Mouse (Mus musculus) kidney, embryonic 15.5 days (tissue): Measurements from ENCODE around the gene Lipc. TPM values are rescaled to one million over a fixed set of nuclear protein-coding genes. Genes with fewer than 3 reads are reported as not detected.

Source experiments
- ATAC-seq: fragments of 200-750 bp; cut with Nextera tagmentation; replicated peaks from 2 replicates; pipeline ENCODE4 v1.8.0; 2017; ENCODE audit warnings: moderate TSS enrichment; ENCODE audit not compliant: low FRiP score
- H3K27ac ChIP-seq: fragments of 300-500 bp; sonication (generic); 2 replicates; pipeline ENCODE4 v1.5.1; 2015; ENCODE audit warnings: mild to moderate bottlenecking, inconsistent platforms
- H3K27me3 ChIP-seq: fragments of 300-500 bp; sonication (generic); 2 replicates; pipeline ENCODE4 v1.6.1; 2015; ENCODE audit warnings: inconsistent platforms
- H3K36me3 ChIP-seq: fragments of 300-500 bp; sonication (generic); 2 replicates; pipeline ENCODE4 v1.6.1; 2015; ENCODE audit warnings: inconsistent platforms
- H3K4me1 ChIP-seq: fragments of 300-500 bp; sonication (generic); 2 replicates; pipeline ENCODE4 v1.6.1; 2015; ENCODE audit warnings: inconsistent platforms
- H3K4me2 ChIP-seq: fragments of 300-500 bp; sonication (generic); 2 replicates; pipeline ENCODE4 v1.6.1; 2015; ENCODE audit warnings: moderate library complexity, mild to moderate bottlenecking, inconsistent platforms
- H3K4me3 ChIP-seq: fragments of 300-500 bp; sonication (generic); replicated peaks from 2 replicates; pipeline ENCODE4 v1.5.1; 2015; ENCODE audit warnings: mild to moderate bottlenecking, inconsistent platforms
- H3K9ac ChIP-seq: fragments of 300-500 bp; sonication (generic); 2 replicates; pipeline ENCODE4 v1.6.1; 2015; ENCODE audit warnings: mild to moderate bottlenecking, inconsistent platforms
- H3K9me3 ChIP-seq: fragments of 300-500 bp; sonication (generic); replicated peaks from 2 replicates; pipeline ENCODE4 v1.6.1; 2016; ENCODE audit warnings: inconsistent platforms
- WGBS: fragments of 180-500 bp; shearing (Covaris S2); methylation state at CpG from one replicate; pipeline ENCODE4 v1.1.7; 2015; ENCODE audit warnings: mixed read lengths; 5-methylcytosine and 5-hydroxymethylcytosine counted together
- polyA plus RNA-seq: library from polyadenylated mRNA; unstranded; fragments of >200 nt; fragmentation: Nextera tagmentation; extraction: Ambion mirVana; gene quantifications from 2 replicates; pipeline ENCODE4 v1.2.1, GENCODE M21; 2015

Lipc gene
- polyA plus RNA-seq, 1 experiment from 2014 or later = 1.1 TPM

DNA sequence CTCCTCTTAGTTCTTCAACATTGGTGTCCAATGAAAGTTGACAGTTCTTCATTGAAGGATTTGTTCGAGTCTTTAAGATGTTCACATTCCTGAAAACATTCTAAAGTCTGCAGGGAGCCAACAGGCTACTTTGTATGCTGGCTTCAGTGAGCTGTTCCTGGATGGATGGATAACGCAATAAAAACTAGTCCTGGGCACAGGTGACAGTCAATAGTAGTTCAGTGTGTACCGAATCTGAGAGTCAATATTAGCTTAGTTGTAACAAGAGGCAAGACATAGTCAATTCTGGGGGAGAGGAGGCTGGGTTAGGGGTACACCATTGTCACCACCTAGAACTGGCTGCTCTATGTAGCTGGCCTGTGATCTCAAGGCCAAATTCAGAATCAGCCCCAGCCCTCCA, 17.2 kb upstream of the Lipc start:
- Histone ChIP-seq H3K4me3 (no peak overlapping the region), H3K4me2 (no peak overlapping the region), H3K4me1 (0 out of 2 replicates have a peak, but pooled peaks cover 2% of the 10 kb centered on the region), H3K9me3 (no peaks in the 10 kb centered on the region), H3K27me3 (no peaks in the 10 kb centered on the region), H3K36me3 (no peaks in the 10 kb centered on the region), H3K27ac (no peak overlapping the region), H3K9ac (no peak overlapping the region)
- no peak for ATAC-seq
- 78% methylated on average over 3 of the region's 3 CpGs for WGBS

DNA sequence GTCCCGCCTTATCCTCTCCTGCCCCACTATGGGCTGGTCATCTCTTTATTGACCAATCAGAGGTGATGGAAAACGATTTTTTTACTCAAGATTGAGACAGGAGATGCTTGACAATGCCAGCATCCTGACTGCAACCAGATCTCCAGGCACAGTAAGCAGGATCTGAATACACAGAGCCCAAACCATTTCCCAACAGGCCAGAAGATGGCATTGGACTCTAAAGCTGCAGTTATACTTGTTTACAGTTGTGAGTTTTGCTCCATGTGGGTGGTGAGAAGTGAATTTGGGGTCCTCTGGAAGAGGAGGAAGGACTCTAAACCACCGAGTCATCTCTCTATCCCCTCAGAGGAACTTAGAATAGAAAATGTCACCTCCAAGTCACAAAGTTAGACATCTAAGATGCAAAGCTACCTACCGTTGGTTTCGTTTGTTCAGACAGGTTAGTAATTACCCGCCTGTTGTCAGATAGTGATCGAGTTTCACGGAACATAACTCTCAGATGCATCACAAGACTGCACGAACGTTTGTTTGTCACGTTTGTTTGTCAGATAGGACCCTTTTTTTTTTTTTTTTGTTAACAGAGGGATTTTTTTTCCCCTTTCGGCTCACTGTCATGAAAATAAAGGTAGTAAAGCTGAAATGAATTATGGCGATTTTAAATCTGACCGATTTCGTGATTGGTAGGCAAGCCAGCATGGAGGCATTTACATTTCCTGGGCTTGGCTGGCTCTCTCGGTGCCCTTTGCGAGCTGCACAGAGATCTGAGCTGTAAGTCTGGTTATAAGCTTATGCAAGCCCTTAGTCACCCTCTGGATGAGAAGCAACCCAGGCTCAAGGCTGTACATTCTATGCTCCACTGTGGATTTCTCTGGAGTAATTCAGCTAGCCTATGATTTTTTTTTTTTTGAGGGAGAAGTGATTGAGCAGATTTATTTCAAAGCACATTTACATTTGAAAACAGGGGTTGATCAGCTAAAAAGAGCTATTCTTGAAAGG, 14.3 kb upstream of the Lipc start:
- 0 out of 2 replicates have a peak, but pooled peaks cover 2% of the 10 kb centered on the region for H3K4me1 ChIP-seq
- no peaks in the 10 kb centered on the region for H3K27me3 ChIP-seq
- no peak overlapping the region for H3K27ac ChIP-seq
- ATAC-seq = no peak
- no peak overlapping the region for H3K4me3 ChIP-seq
- WGBS = 63% methylated on average over 17 of the region's 17 CpGs
- H3K9ac ChIP-seq = no peak overlapping the region
- no peaks in the 10 kb centered on the region for H3K9me3 ChIP-seq
- H3K4me2 ChIP-seq = no peak overlapping the region
- H3K36me3 ChIP-seq = no peaks in the 10 kb centered on the region

DNA sequence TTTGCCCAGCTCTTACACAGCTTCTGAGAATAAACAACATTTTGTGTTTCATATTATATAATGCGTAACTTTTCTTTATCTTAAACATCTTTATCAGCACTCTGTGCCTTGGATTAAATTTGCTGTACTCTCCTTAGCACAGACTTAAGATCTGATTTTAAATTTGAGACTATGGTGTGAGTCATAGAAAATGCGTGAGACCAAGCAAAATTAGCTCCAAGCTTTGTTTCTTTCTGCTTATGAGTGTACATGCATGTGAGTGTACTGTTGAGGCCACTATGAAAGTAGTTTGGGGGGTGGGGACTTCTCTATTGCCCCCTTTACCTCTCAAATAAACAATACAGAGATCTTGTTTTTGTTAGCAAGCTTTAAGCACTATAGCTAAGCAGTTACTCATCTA, 13.4 kb upstream of the Lipc start:
- Histone ChIP-seq H3K9me3 (no peaks in the 10 kb centered on the region), H3K4me2 (no peak overlapping the region), H3K36me3 (no peaks in the 10 kb centered on the region), H3K27me3 (no peaks in the 10 kb centered on the region), H3K4me1 (0 out of 2 replicates have a peak, but pooled peaks cover 2% of the 10 kb centered on the region), H3K4me3 (no peak overlapping the region), H3K9ac (no peak overlapping the region), H3K27ac (no peak overlapping the region)
- WGBS = 88% methylated on average over 2 of the region's 2 CpGs
- no peak for ATAC-seq

DNA sequence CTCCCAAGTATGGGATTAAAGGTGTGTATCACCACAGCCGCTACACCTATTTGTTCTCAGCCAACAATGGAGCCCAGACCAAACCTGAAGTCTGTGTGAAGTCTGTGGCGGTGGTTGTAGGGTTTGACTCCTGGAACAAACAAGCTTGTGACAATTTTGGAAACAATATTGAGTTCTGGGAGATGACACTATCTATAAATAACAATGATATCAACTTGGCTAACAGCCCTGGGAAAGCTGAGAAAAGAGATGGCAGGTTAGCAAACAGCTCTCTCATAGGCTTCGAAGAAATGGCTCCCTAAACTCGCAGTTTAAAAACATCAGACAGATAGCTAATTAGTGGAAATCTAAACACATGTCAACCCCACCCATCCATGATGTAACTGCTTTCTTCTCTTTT, 13.0 kb upstream of the Lipc start:
- H3K9ac ChIP-seq = no peak overlapping the region
- 87% methylated on average over 4 of the region's 4 CpGs for WGBS
- no peak overlapping the region for H3K27ac ChIP-seq
- H3K4me2 ChIP-seq = no peak overlapping the region
- H3K9me3 ChIP-seq = no peaks in the 10 kb centered on the region
- 0 out of 2 replicates have a peak, but pooled peaks cover 2% of the 10 kb centered on the region for H3K4me1 ChIP-seq
- no peaks in the 10 kb centered on the region for H3K27me3 ChIP-seq
- no peak for ATAC-seq
- H3K4me3 ChIP-seq = no peak overlapping the region
- no peaks in the 10 kb centered on the region for H3K36me3 ChIP-seq

DNA sequence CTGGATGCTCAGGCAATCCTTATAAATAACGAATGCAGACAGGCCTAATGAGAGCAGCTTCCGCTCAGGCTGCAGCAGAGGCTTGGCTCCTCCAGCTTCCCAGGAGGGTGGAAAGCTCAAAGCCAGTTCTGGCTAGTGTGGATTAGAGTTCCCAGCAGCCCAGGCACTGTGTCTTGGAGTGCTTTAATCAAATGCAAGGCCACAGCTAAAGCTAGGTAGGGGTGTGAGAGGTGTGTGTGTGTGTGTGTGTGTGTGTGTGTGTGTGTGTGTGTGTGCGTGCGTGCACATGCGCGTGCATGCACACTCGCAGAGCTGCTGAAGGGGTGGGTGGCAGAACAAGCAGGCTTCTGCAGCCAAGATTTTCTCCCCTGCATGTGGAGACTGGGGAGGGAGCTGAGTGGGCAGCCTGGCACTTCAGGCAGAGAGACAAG, 11.4 kb upstream of the Lipc start:
- 0 out of 2 replicates have a peak, but pooled peaks cover 2% of the 10 kb centered on the region for H3K4me1 ChIP-seq
- no peaks in the 10 kb centered on the region for H3K9me3 ChIP-seq
- WGBS = 76% methylated on average over 7 of the region's 7 CpGs
- no peaks in the 10 kb centered on the region for H3K36me3 ChIP-seq
- no peaks in the 10 kb centered on the region for H3K27me3 ChIP-seq
- no peak overlapping the region for H3K4me2 ChIP-seq
- H3K4me3 ChIP-seq = no peak overlapping the region
- no peak overlapping the region for H3K9ac ChIP-seq
- no peak overlapping the region for H3K27ac ChIP-seq
- ATAC-seq = no peak

DNA sequence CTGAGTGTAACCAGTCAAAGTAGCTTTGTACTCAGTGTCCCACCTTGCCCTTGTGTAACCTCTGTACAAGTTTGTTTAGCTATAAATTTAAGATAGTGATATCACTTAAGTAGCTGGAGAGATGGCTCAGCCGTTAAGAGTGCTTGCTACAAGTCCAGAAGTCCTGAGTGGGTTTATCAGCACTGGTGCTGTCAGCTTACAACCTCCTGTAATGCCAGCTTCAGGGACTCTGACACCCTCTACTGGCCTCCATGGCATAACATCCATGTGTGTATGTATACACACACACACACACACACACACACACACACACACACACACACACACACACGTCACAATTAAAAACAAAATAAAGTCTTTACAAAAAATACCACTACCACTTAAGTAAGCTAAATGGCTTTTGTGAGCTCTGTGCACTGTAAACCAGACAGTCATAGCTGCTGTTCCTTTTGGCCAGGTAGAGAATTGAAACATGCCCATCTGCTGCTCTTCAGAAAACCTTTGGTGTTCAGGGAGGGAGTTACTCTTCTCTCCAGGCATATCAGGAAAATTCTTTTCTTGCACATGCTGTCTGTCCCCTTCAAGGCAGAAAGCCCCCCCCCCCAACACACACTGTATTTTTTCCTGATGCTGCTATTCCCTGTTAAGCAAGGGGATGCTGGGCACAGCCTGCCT, 10.9 kb upstream of the Lipc start:
- ATAC-seq = no peak
- H3K4me3 ChIP-seq = no peak overlapping the region
- H3K4me1 ChIP-seq = 0 out of 2 replicates have a peak, but pooled peaks cover 2% of the 10 kb centered on the region
- no peak overlapping the region for H3K9ac ChIP-seq
- H3K9me3 ChIP-seq = no peaks in the 10 kb centered on the region
- no peak overlapping the region for H3K27ac ChIP-seq
- no peaks in the 10 kb centered on the region for H3K27me3 ChIP-seq
- no peak overlapping the region for H3K4me2 ChIP-seq
- H3K36me3 ChIP-seq = no peaks in the 10 kb centered on the region
- WGBS = 77% methylated on average over 2 of the region's 2 CpGs

DNA sequence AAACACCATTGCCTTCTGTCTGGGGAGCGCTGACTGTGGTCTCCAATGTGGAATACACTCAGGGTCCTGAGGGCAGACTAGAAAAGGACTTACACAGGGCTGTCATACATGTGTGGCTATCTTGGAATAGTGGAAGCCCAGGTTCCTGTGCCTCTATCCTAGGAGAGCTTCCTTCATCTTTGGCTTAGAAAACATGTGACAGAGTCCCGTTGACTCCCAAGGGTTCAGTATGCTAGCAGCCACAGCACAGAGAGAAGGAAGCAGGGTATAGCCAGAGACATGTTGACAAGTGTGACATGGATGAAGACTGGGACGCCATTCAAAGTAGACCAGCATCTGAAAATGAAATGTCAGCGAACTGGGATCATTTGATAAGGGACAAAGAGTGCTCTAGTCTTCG, 8.3 kb upstream of the Lipc start:
- no peak overlapping the region for H3K4me3 ChIP-seq
- H3K4me2 ChIP-seq = no peak overlapping the region
- 93% methylated on average over 5 of the region's 5 CpGs for WGBS
- H3K36me3 ChIP-seq = no peaks in the 10 kb centered on the region
- no peaks in the 10 kb centered on the region for H3K4me1 ChIP-seq
- H3K27me3 ChIP-seq = no peaks in the 10 kb centered on the region
- H3K27ac ChIP-seq = no peak overlapping the region
- ATAC-seq = no peak
- no peak overlapping the region for H3K9ac ChIP-seq
- no peaks in the 10 kb centered on the region for H3K9me3 ChIP-seq

DNA sequence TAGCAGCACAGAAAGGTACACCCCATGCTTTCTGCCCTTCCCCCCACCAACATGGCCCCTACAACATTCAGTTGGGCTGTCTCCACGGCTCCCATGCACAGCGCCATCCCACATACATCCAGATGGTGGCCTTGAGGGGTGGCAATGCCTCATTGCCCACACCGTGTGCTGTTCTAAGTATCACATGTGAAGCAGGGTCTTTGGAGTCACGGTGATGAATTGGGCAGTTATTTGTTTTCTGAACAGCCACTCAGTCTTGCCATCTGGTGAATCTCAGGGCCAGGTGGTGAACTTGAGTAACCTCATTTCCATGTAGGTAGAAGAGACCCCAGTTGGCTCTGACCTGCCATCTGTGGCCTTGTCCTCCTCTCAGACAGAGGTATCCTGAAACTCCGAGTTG, 7.8 kb upstream of the Lipc start:
- ATAC-seq = 0 out of 2 replicates have a peak, but pooled peaks have one; percentile 22
- no peaks in the 10 kb centered on the region for H3K36me3 ChIP-seq
- no peaks in the 10 kb centered on the region for H3K4me1 ChIP-seq
- no peak overlapping the region for H3K27ac ChIP-seq
- no peak overlapping the region for H3K9ac ChIP-seq
- 60% methylated on average over 5 of the region's 5 CpGs for WGBS
- no peaks in the 10 kb centered on the region for H3K9me3 ChIP-seq
- no peak overlapping the region for H3K4me3 ChIP-seq
- no peak overlapping the region for H3K4me2 ChIP-seq
- no peaks in the 10 kb centered on the region for H3K27me3 ChIP-seq

DNA sequence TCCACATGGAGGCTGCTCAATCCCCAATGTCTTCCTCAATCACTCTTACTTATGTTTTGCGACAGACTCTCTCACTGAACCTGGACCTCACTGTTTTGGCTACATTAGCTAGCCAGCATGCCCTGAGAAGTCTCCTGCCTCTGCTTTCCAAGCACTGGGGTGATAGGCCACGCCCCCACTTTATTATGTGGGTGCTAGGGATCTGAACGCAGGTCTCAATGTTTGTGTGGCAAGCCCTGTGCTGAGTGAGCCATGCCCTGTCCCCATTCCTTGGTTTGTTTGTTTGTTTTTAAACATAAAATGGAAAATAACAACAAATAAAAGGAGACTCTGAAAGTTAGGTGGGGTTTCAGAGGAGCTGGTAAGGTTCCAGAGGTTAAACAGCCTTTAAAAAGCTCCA, 7.4 kb upstream of the Lipc start:
- H3K27me3 ChIP-seq = no peaks in the 10 kb centered on the region
- H3K27ac ChIP-seq = no peak overlapping the region
- 93% methylated on average over 3 of the region's 3 CpGs for WGBS
- no peaks in the 10 kb centered on the region for H3K9me3 ChIP-seq
- no peak for ATAC-seq
- no peak overlapping the region for H3K9ac ChIP-seq
- no peak overlapping the region for H3K4me2 ChIP-seq
- no peak overlapping the region for H3K4me3 ChIP-seq
- no peaks in the 10 kb centered on the region for H3K36me3 ChIP-seq
- H3K4me1 ChIP-seq = no peaks in the 10 kb centered on the region

DNA sequence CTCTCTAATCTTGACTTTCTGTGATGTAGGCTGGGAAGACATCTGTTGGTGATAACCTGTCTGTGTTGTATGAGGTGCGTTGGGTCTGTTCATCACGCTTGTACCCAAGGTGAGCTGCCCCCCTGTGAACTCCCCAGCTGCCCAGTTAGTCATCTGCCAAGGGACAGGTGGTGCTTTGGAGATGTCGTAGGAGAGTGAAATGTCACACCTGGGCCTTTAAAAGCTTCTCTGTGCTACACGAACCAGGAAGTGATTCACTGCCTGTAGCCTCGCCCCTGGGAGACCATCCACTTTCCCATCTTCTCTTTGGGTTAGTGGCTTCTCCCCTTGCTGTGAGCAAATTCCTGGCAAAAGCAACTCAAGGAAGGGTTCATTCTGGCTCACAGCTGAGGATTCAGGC, 6.4 kb upstream of the Lipc start:
- Histone ChIP-seq H3K9ac (no peak overlapping the region), H3K4me3 (no peak overlapping the region), H3K4me1 (no peaks in the 10 kb centered on the region), H3K9me3 (no peaks in the 10 kb centered on the region), H3K4me2 (no peak overlapping the region), H3K36me3 (no peaks in the 10 kb centered on the region), H3K27ac (no peak overlapping the region), H3K27me3 (no peaks in the 10 kb centered on the region)
- WGBS = 58% methylated on average over 5 of the region's 5 CpGs
- no peak for ATAC-seq

DNA sequence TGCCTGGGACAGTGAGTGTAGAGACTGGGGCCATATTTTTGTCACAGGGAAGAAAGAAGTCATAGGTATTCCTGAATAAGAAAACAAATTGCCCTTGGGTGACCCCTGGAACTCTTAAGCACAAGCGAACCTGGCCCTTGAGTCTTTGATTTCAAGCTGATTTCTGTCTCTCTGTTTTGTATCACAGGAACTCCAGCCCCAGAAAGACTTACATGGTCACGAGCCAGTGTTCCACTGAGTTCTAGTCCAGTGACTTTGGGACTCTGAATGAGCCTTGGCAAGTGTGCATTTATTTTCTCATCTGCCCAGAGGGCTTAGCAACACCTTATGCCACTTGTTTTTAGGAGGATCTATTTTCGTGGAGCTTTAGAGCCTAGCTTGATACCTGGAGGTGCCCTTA, 5.7 kb upstream of the Lipc start:
- no peak overlapping the region for H3K4me2 ChIP-seq
- no peak overlapping the region for H3K9ac ChIP-seq
- H3K4me3 ChIP-seq = no peak overlapping the region
- H3K27me3 ChIP-seq = no peaks in the 10 kb centered on the region
- H3K4me1 ChIP-seq = no peaks in the 10 kb centered on the region
- H3K27ac ChIP-seq = no peak overlapping the region
- ATAC-seq = no peak
- WGBS = 48% methylated on average over 3 of the region's 3 CpGs
- no peaks in the 10 kb centered on the region for H3K9me3 ChIP-seq
- H3K36me3 ChIP-seq = no peaks in the 10 kb centered on the region

DNA sequence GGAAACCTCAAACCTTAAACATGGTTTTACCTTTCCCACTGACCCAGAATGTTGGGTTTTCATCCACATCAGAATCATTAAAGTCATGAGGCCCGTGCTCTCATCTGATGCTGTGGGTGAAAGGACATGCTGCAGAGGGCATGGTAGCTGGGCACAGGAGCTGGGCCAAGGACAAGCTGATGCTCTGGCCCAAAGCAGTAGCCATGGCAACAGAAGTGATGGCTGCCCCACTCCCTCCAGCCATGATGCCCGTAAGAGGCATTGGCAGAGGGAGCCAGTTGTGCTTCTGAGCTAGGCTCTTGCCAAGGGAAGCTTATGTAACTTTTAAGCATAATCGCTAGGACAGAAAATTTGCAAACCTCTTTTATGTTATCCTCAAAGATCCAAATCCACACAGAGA, 2.2 kb upstream of the Lipc start:
- H3K9me3 ChIP-seq = no peaks in the 10 kb centered on the region
- H3K36me3 ChIP-seq = no peaks in the 10 kb centered on the region
- no peak overlapping the region for H3K9ac ChIP-seq
- H3K27ac ChIP-seq = no peak overlapping the region
- no peak overlapping the region for H3K4me2 ChIP-seq
- WGBS = 83% methylated on average over 3 of the region's 3 CpGs
- H3K4me1 ChIP-seq = no peaks in the 10 kb centered on the region
- no peak for ATAC-seq
- no peaks in the 10 kb centered on the region for H3K27me3 ChIP-seq
- H3K4me3 ChIP-seq = no peak overlapping the region
